Mouse (Mus musculus) ovary, postnatal 36 days (tissue): ENCODE measurements around the gene Ndufv1.

Experiments used
- DNase-seq: peaks from one replicate; pipeline ENCODE4 v3.0.0; 2022; ENCODE audit warnings: low spot score, mixed read lengths

Ndufv1 gene

GRCm38 (mm10) chr19:4001752-4002151 is 10.9 kb downstream of the Ndufv1 start:
- no peak for DNase-seq

GRCm38 (mm10) chr19:4000949-4001525 is 11.6 kb downstream of the Ndufv1 start:
- no peak for DNase-seq

GRCm38 (mm10) chr19:4000119-4000900 is 12.3 kb downstream of the Ndufv1 start, which contains the start of the genes Nudt8 and Gm49405:
Nudt8 (plus strand) TSS chr19:4000580.
Gm49405 (plus strand) TSS chr19:4000626.
- peak; percentile 92 for DNase-seq

- DNase-seq: no peak
These were observed 13.4 kb downstream of the Ndufv1 start for GRCm38 (mm10) chr19:3999121-3999730.

GRCm38 (mm10) chr19:3998335-3998734 is 14.3 kb downstream of the Ndufv1 start:
- no peak for DNase-seq

GRCm38 (mm10) chr19:3997231-3997630 is 15.4 kb downstream of the Ndufv1 start:
- no peak for DNase-seq

- no peak for DNase-seq
These were observed 15.9 kb downstream of the Ndufv1 start for GRCm38 (mm10) chr19:3996747-3997146.

GRCm38 (mm10) chr19:3996106-3996505 is 16.5 kb downstream of the Ndufv1 start:
- no peak for DNase-seq

GRCm38 (mm10) chr19:3995505-3995904 is 17.1 kb downstream of the Ndufv1 start:
- DNase-seq: no peak

- no peak for DNase-seq
These were observed 17.7 kb downstream of the Ndufv1 start for GRCm38 (mm10) chr19:3994932-3995331.

- DNase-seq: no peak
These were observed 20.2 kb downstream of the Ndufv1 start, which contains the start of gene Tbx10 for GRCm38 (mm10) chr19:3992416-3992815. Tbx10 (plus strand) TSS chr19:3992752.

- no peak for DNase-seq
These were observed 20.6 kb downstream of the Ndufv1 start for GRCm38 (mm10) chr19:3991966-3992365.

- DNase-seq: no peak
These were observed 21.0 kb downstream of the Ndufv1 start for GRCm38 (mm10) chr19:3991562-3991961.

- DNase-seq: no peak
These were observed 21.8 kb downstream of the Ndufv1 start for GRCm38 (mm10) chr19:3990804-3991203.

- no peak for DNase-seq
These were observed 23.9 kb downstream of the Ndufv1 start for GRCm38 (mm10) chr19:3988750-3989149.

- DNase-seq: no peak
These were observed 24.5 kb downstream of the Ndufv1 start for GRCm38 (mm10) chr19:3988066-3988465.

- DNase-seq: peak; percentile 84
These were observed 26.3 kb downstream of the Ndufv1 start, which contains the start of gene Acy3 for GRCm38 (mm10) chr19:3986334-3986733. Acy3 (plus strand) TSS chr19:3986570.

- peak; percentile 29 for DNase-seq
These were observed 27.3 kb downstream of the Ndufv1 start for GRCm38 (mm10) chr19:3985261-3985681.

GRCm38 (mm10) chr19:3983527-3984200 is 28.9 kb downstream of the Ndufv1 start:
- no peak for DNase-seq

GRCm38 (mm10) chr19:3980917-3981316 is 31.7 kb downstream of the Ndufv1 start:
- no peak for DNase-seq

GRCm38 (mm10) chr19:3980309-3980708 is 32.3 kb downstream of the Ndufv1 start:
- peak; percentile 53 for DNase-seq

GRCm38 (mm10) chr19:3975866-3976265 is 36.7 kb downstream of the Ndufv1 start:
- DNase-seq: no peak
